Mouse (Mus musculus) megakaryocyte, adult 5-6 weeks (primary cell): Measurements from ENCODE around the gene Ankrd2. TPM values are rescaled to one million over a fixed set of nuclear protein-coding genes. Genes with fewer than 3 reads are reported as not detected.

ENCODE experiments used
- ATAC-seq: 2 replicates; pipeline ENCODE4 v1.8.0; 2016; ENCODE audit warnings: mild to moderate bottlenecking, inconsistent platforms; ENCODE audit not compliant: poor library complexity, severe bottlenecking
- total RNA-seq, 2 experiments: library from RNA; stranded (forward) in 1 of 2; stranded (reverse) in 1 of 2; fragments of 153-499, 151-499 nt in 1 of 2; fragments of 221-1000, 200-1000 nt in 1 of 2; gene quantifications; 2 replicates each; pipeline versions ENCODE4 v1.2.3 to v1.2.4; 2015 to 2017

Gene Ankrd2
- total RNA-seq (2015) (not detected in 2 replicates), total RNA-seq (2017) (not detected in 2 replicates)

GRCm38 (mm10) chr19:42035456-42036248, at the start of gene Ankrd2:
Gene Ankrd2, plus strand, starts transcription at chr19:42036000.
- peak; percentile 89 for ATAC-seq

- no peak for ATAC-seq
Observed at GRCm38 (mm10) chr19:41987206-41987605, 48.6 kb upstream of the Ankrd2 start.

- ATAC-seq: peak; percentile 81
Observed at GRCm38 (mm10) chr19:41989810-41990209, 46.0 kb upstream of the Ankrd2 start.

- no peak for ATAC-seq
Observed at GRCm38 (mm10) chr19:41991926-41992477, 43.8 kb upstream of the Ankrd2 start.

GRCm38 (mm10) chr19:41992971-41993370, 42.8 kb upstream of the Ankrd2 start:
- no peak for ATAC-seq

- ATAC-seq: no peak
Observed at GRCm38 (mm10) chr19:41993484-41993883, 42.3 kb upstream of the Ankrd2 start.

GRCm38 (mm10) chr19:41994023-41994422, 41.8 kb upstream of the Ankrd2 start:
- 0 out of 2 replicates have a peak, but pooled peaks have one; percentile 7 for ATAC-seq

- ATAC-seq: no peak
Observed at GRCm38 (mm10) chr19:41995483-41995882, 40.3 kb upstream of the Ankrd2 start.

- no peak for ATAC-seq
Observed at GRCm38 (mm10) chr19:41997090-41997489, 38.7 kb upstream of the Ankrd2 start.

- ATAC-seq: no peak
Observed at GRCm38 (mm10) chr19:41998770-41999548, 36.8 kb upstream of the Ankrd2 start.

GRCm38 (mm10) chr19:41999688-42000283, 36.0 kb upstream of the Ankrd2 start:
- ATAC-seq: peak; percentile 72

GRCm38 (mm10) chr19:42000446-42000958, 35.3 kb upstream of the Ankrd2 start:
- ATAC-seq: no peak

GRCm38 (mm10) chr19:42001253-42001980, 34.4 kb upstream of the Ankrd2 start:
- peak; percentile 67 for ATAC-seq

- ATAC-seq: no peak
Observed at GRCm38 (mm10) chr19:42004258-42004657, 31.5 kb upstream of the Ankrd2 start.

GRCm38 (mm10) chr19:42005616-42006015, 30.2 kb upstream of the Ankrd2 start:
- ATAC-seq: peak; percentile 73

GRCm38 (mm10) chr19:42006568-42006967, 29.2 kb upstream of the Ankrd2 start:
- no peak for ATAC-seq

GRCm38 (mm10) chr19:42008586-42008985, 27.2 kb upstream of the Ankrd2 start:
- ATAC-seq: no peak

GRCm38 (mm10) chr19:42009067-42009466, 26.7 kb upstream of the Ankrd2 start:
- ATAC-seq: no peak

- ATAC-seq: no peak
Observed at GRCm38 (mm10) chr19:42010436-42010835, 25.4 kb upstream of the Ankrd2 start.

GRCm38 (mm10) chr19:42011123-42011522, 24.7 kb upstream of the Ankrd2 start:
- no peak for ATAC-seq
